Mouse (Mus musculus): ENCODE results near the gene Sar1a. TPM values are rescaled to one million over a fixed set of nuclear protein-coding genes. Genes with fewer than 3 reads are reported as not detected.
A peak's percentile ranks its signal among the peaks of the same experiment; 100 is the strongest.

The Sar1a gene
- polyA plus RNA-seq, 1 experiment, result 74.7 TPM

DNA sequence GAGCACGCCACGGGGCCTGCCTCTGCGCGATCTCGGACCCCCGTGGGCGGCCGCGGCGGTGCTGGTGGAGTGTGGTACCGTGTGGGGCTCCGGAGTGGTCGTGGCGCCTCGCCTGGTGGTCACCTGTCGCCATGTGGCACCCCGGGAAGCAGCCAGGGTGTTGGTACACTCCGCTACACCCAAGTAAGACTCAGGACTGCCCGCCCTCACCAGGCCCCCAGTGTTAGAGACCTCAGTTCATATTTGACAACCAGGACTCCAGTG, 16.4 kb downstream of the Sar1a start:
- TF ChIP-seq POLR2A (IDR thresholded peaks at IDR 0.05; ENCODE audit: control insufficient read depth, extremely low read depth, insufficient read depth, low read length, poor library complexity) (0 out of 2 replicates have a peak, but pooled peaks have one; percentile 11), CTCF (IDR thresholded peaks at IDR 0.05; ENCODE audit: borderline replicate concordance, control insufficient read depth, extremely low read depth, insufficient read depth, low read length, poor library complexity) (no peak)
- 21% methylated on average over 19 of the region's 19 CpGs for WGBS
- Histone ChIP-seq H3K4me3 (ENCODE audit: control insufficient read depth, insufficient read depth, low read length) (peak overlapping the region; percentile 77), H3K27me3 (ENCODE audit: control insufficient read depth, insufficient read depth, low read length) (no peaks in the 10 kb centered on the region), H3K36me3 (ENCODE audit: control insufficient read depth, insufficient read depth, low read length) (peaks cover 11% of the 10 kb centered on the region), H3K27ac (ENCODE audit: control insufficient read depth, insufficient read depth, low read length) (no peak overlapping the region), H3K4me1 (replicated peaks; ENCODE audit: control insufficient read depth, insufficient read depth, low read length) (peaks cover 12% of the 10 kb centered on the region)
- no peak for DNase-seq

GRCm38 (mm10) chr10:61697028-61697427, 16.9 kb downstream of the Sar1a start:
- no peak for DNase-seq
- H3K27me3 ChIP-seq (ENCODE audit: control insufficient read depth, insufficient read depth, low read length), result no peaks in the 10 kb centered on the region
- H3K36me3 ChIP-seq (ENCODE audit: control insufficient read depth, insufficient read depth, low read length), result peaks cover 6% of the 10 kb centered on the region
- 92% methylated on average over 2 of the region's 2 CpGs for WGBS
- H3K4me1 ChIP-seq (replicated peaks; ENCODE audit: control insufficient read depth, insufficient read depth, low read length), result peaks cover 12% of the 10 kb centered on the region
- H3K4me3 ChIP-seq (ENCODE audit: control insufficient read depth, insufficient read depth, low read length), result no peak overlapping the region
- no peak overlapping the region for H3K27ac ChIP-seq (ENCODE audit: control insufficient read depth, insufficient read depth, low read length)
- TF ChIP-seq CTCF (IDR thresholded peaks at IDR 0.05; ENCODE audit: borderline replicate concordance, control insufficient read depth, extremely low read depth, insufficient read depth, low read length, poor library complexity), result no peak
- TF ChIP-seq POLR2A (IDR thresholded peaks at IDR 0.05; ENCODE audit: control insufficient read depth, extremely low read depth, insufficient read depth, low read length, poor library complexity), result no peak

GRCm38 (mm10) chr10:61704663-61705062, 24.6 kb downstream of the Sar1a start:
- no peak for DNase-seq
- Histone ChIP-seq H3K36me3 (ENCODE audit: control insufficient read depth, insufficient read depth, low read length) (no peaks in the 10 kb centered on the region), H3K4me3 (ENCODE audit: control insufficient read depth, insufficient read depth, low read length) (no peak overlapping the region), H3K27me3 (ENCODE audit: control insufficient read depth, insufficient read depth, low read length) (no peaks in the 10 kb centered on the region), H3K27ac (ENCODE audit: control insufficient read depth, insufficient read depth, low read length) (no peak overlapping the region), H3K4me1 (replicated peaks; ENCODE audit: control insufficient read depth, insufficient read depth, low read length) (no peaks in the 10 kb centered on the region)
- no peak for TF ChIP-seq CTCF (IDR thresholded peaks at IDR 0.05; ENCODE audit: borderline replicate concordance, control insufficient read depth, extremely low read depth, insufficient read depth, low read length, poor library complexity)
- TF ChIP-seq POLR2A (IDR thresholded peaks at IDR 0.05; ENCODE audit: control insufficient read depth, extremely low read depth, insufficient read depth, low read length, poor library complexity), result no peak
- 88% methylated on average over 4 of the region's 4 CpGs for WGBS

DNA sequence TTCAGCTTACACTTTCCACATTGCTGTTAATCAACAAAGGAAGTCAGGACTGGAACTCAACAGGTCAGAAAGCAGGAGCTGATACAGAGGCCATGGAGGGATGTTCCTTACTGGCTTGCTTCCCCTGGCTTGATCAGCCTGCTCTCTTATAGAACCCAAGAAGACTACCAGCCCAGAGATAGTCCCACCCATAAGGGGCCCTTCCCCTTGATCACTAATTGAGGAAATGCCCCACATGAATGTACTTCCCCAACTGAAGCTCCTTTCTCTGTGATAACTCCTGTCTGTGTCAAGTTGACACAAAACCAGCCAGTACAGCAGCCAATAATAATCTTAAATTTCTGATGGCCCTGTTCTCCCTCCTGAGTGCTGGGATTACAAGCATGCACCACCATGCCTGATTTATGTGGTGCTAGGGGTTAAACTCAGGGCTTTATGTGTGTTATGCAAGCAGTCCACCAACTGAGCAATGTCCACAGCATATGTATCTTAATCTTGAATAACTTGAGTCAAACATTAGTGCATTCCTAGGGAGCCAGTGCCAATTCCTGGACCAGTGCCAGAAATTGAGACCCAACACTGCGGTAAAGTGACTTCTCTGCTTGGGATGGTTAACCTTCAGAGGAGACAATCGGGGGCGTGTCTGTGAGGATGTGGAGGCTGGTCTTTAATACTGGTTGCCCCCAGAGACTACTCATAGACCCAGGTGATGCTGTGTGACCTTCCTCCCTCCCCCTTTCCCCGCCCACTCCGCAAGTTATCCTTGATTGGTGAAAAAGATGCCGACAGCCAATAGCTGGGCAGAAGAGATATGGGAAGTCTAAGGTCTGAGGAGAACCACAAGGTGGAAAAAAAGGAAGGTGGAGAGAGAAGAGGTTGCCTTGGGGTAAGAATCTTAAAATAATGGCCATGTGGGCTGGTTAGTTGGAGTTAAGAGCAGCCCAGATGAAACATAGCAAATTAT, 26.6 kb downstream of the Sar1a start:
- no peaks in the 10 kb centered on the region for H3K36me3 ChIP-seq (ENCODE audit: control insufficient read depth, insufficient read depth, low read length)
- H3K27ac ChIP-seq (ENCODE audit: control insufficient read depth, insufficient read depth, low read length), result no peak overlapping the region
- H3K27me3 ChIP-seq (ENCODE audit: control insufficient read depth, insufficient read depth, low read length), result no peaks in the 10 kb centered on the region
- TF ChIP-seq POLR2A (IDR thresholded peaks at IDR 0.05; ENCODE audit: control insufficient read depth, extremely low read depth, insufficient read depth, low read length, poor library complexity) (no peak), CTCF (IDR thresholded peaks at IDR 0.05; ENCODE audit: borderline replicate concordance, control insufficient read depth, extremely low read depth, insufficient read depth, low read length, poor library complexity) (no peak)
- H3K4me3 ChIP-seq (ENCODE audit: control insufficient read depth, insufficient read depth, low read length), result no peak overlapping the region
- no peaks in the 10 kb centered on the region for H3K4me1 ChIP-seq (replicated peaks; ENCODE audit: control insufficient read depth, insufficient read depth, low read length)
- 78% methylated on average over 6 of the region's 6 CpGs for WGBS
- DNase-seq, result no peak

- Histone ChIP-seq H3K27me3 (ENCODE audit: control insufficient read depth, insufficient read depth, low read length) (no peaks in the 10 kb centered on the region; the same call in 1 of the 2 replicates), H3K36me3 (ENCODE audit: control insufficient read depth, insufficient read depth, low read length) (no peaks in the 10 kb centered on the region), H3K4me3 (ENCODE audit: control insufficient read depth, insufficient read depth, low read length) (no peak overlapping the region), H3K27ac (ENCODE audit: control insufficient read depth, insufficient read depth, low read length) (no peak overlapping the region), H3K4me1 (replicated peaks; ENCODE audit: control insufficient read depth, insufficient read depth, low read length) (peaks cover 4% of the 10 kb centered on the region)
- WGBS, result 86% methylated on average over 3 of the region's 3 CpGs
- DNase-seq, result no peak
- TF ChIP-seq POLR2A (IDR thresholded peaks at IDR 0.05; ENCODE audit: control insufficient read depth, extremely low read depth, insufficient read depth, low read length, poor library complexity), result no peak
- TF ChIP-seq CTCF (IDR thresholded peaks at IDR 0.05; ENCODE audit: borderline replicate concordance, control insufficient read depth, extremely low read depth, insufficient read depth, low read length, poor library complexity), result no peak
Observed at GRCm38 (mm10) chr10:61713601-61714000, 33.5 kb downstream of the Sar1a start.

- no peaks in the 10 kb centered on the region for H3K36me3 ChIP-seq (ENCODE audit: control insufficient read depth, insufficient read depth, low read length)
- 91% methylated on average over 4 of the region's 4 CpGs for WGBS
- no peak overlapping the region for H3K4me3 ChIP-seq (ENCODE audit: control insufficient read depth, insufficient read depth, low read length)
- no peaks in the 10 kb centered on the region; the same call in 1 of the 2 replicates for H3K27me3 ChIP-seq (ENCODE audit: control insufficient read depth, insufficient read depth, low read length)
- no peak for TF ChIP-seq CTCF (IDR thresholded peaks at IDR 0.05; ENCODE audit: borderline replicate concordance, control insufficient read depth, extremely low read depth, insufficient read depth, low read length, poor library complexity)
- H3K27ac ChIP-seq (ENCODE audit: control insufficient read depth, insufficient read depth, low read length), result no peak overlapping the region
- DNase-seq, result no peak
- peaks cover 4% of the 10 kb centered on the region for H3K4me1 ChIP-seq (replicated peaks; ENCODE audit: control insufficient read depth, insufficient read depth, low read length)
Observed at GRCm38 (mm10) chr10:61714146-61714545, 34.0 kb downstream of the Sar1a start.
